Mouse (Mus musculus) limb, embryonic 11.5 days (tissue): Measurements from ENCODE around the gene Nap1l1. TPM values are rescaled to one million over a fixed set of nuclear protein-coding genes. Genes with fewer than 3 reads are reported as not detected.
"Not testable (repeated sequence)": the region's sequence is repeated elsewhere in the genome, so short reads cannot be mapped to it uniquely, and the experiment has no call there.

Experiments
- ATAC-seq: fragments of 200-750 bp; cut with Nextera tagmentation; 2 replicates; pipeline ENCODE4 v1.8.0; 2017; ENCODE audit warnings: low read depth; ENCODE audit not compliant: insufficient number of reproducible peaks, low FRiP score, low TSS enrichment
- DNase-seq: peaks from one replicate; pipeline ENCODE4 v3.0.0-alpha.2; 2015; ENCODE audit warnings: low spot score
- H3K27ac ChIP-seq: fragments of 300-500 bp; sonication (generic); replicated peaks from 2 replicates; pipeline ENCODE4 v1.5.1; 2014; ENCODE audit warnings: low read depth, mild to moderate bottlenecking, low read length
- H3K27me3 ChIP-seq: fragments of 300-500 bp; sonication (generic); 2 replicates; pipeline ENCODE4 v1.6.1; 2014; ENCODE audit warnings: mild to moderate bottlenecking, low read length, mixed read lengths; ENCODE audit not compliant: control insufficient read depth, insufficient read depth
- H3K36me3 ChIP-seq: fragments of 300-500 bp; sonication (generic); 2 replicates; pipeline ENCODE4 v1.6.1; 2014; ENCODE audit warnings: mild to moderate bottlenecking, low read length, moderate library complexity, mixed read lengths; ENCODE audit not compliant: control insufficient read depth, insufficient read depth
- H3K4me1 ChIP-seq: fragments of 300-500 bp; sonication (generic); 2 replicates; pipeline ENCODE4 v1.6.1; 2014; ENCODE audit warnings: low read length, mixed read lengths; ENCODE audit not compliant: control insufficient read depth, insufficient read depth
- H3K4me2 ChIP-seq: fragments of 300-500 bp; sonication (generic); 2 replicates; pipeline ENCODE4 v1.6.1; 2014; ENCODE audit warnings: low read depth, mild to moderate bottlenecking, moderate library complexity; ENCODE audit not compliant: severe bottlenecking
- H3K4me3 ChIP-seq: fragments of 300-500 bp; sonication (generic); 2 replicates; pipeline ENCODE4 v1.5.1; 2014; ENCODE audit warnings: low read depth, low read length
- H3K9ac ChIP-seq: fragments of 300-500 bp; sonication (generic); 2 replicates; pipeline ENCODE4 v1.6.1; 2014; ENCODE audit warnings: mild to moderate bottlenecking, low read length
- H3K9me3 ChIP-seq: fragments of 300-500 bp; sonication (generic); 2 replicates; pipeline ENCODE4 v1.6.1; 2016; ENCODE audit warnings: low read length; ENCODE audit not compliant: control insufficient read depth
- WGBS: fragments of 180-500 bp; shearing (Covaris S2); extraction: QIAGEN DNeasy Blood & Tissue Kit; methylation state at CpG from one replicate; pipeline ENCODE4 v1.1.7; 2014; 5-methylcytosine and 5-hydroxymethylcytosine counted together
- polyA plus RNA-seq: library from polyadenylated mRNA; unstranded; fragments of >200 nt; fragmentation: Nextera tagmentation; extraction: Ambion mirVana; gene quantifications from 2 replicates; pipeline ENCODE4 v1.2.1, GENCODE M21; 2014

Nap1l1 gene
- 415 and 416 TPM in 2 replicates for polyA plus RNA-seq

DNA sequence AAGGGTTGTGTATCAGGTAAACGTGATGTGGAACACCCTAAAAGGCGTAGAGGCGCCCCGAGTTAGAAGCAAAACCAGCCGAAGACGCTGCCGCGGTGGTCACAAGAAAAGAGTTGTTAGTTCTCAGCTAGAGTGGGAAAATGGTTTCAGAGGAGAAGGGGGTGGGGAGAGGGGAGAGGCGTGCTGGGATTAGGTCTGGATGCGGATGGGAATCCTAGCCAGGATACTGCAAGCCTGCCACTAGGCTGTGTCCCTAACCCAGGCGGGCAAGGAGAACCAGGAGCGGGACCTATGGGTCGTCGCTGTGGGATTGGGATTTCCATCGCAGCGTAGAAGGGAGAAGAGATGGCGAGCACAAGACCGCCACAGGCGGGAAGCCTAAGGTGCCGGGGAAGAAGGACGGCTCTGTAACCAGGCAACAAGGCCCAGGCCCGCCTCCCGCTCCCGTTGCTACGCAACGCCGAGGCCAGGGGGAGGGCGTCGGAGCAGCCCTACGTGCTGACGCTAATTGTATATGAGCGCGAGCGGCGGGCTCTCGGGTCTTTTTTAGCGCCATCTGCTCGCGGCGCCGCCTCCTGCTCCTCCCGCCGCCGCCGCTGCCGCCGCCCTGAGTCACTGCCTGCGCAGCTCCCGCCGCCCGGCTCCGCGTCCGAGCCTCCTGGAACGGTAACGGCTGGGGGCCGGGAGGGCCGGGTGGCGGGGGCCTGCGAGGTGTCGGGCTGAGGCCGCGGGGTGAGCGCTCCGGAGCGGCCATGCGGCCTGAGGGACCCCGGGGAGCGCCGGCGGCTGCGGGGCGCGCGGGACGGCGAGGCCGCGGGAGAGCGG, at the start of gene Nap1l1:
Nap1l1 (plus strand) TSS at position 538 of the 825 bp plus-strand sequence.
- under 1% methylated on average over 57 of the region's 80 CpGs for WGBS
- ATAC-seq (peak; percentile 99), DNase-seq (peak; percentile 99)
- no peaks in the 10 kb centered on the region for H3K27me3 ChIP-seq
- peak within 1 kb of the TSS; percentile 79 for H3K4me3 ChIP-seq
- H3K27ac ChIP-seq, result peak within 1 kb of the TSS; percentile 91
- no peaks in the 10 kb centered on the region for H3K36me3 ChIP-seq
- H3K4me1 ChIP-seq, result 0 out of 2 replicates have a peak, but pooled peaks cover 2% of the 10 kb centered on the region
- peak within 1 kb of the TSS; percentile 98 for H3K9ac ChIP-seq
- no peaks in the 10 kb centered on the region for H3K9me3 ChIP-seq
- peak within 1 kb of the TSS; percentile 66 for H3K4me2 ChIP-seq

DNA sequence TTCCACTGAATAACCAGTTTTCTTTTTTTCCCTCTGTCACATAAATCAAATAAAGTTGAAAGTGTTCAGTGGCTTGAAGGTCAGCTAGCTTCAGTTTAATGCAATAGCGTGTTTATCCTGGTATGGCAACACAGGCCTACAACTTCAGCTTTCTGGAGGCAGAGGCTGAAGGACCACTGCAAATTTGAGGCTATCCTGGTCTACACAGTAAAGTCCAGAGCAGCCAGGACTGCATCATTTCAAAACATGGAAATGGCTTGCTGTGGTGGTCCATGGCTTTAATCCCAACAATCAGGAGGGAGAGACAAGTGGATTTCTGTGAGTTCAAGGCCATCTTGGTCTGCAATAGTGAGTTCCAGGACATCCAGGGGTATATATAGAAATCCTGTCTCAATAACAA, 46.5 kb upstream of the Nap1l1 start:
- Histone ChIP-seq H3K27ac (no peak overlapping the region), H3K27me3 (no peaks in the 10 kb centered on the region), H3K4me3 (no peak overlapping the region), H3K4me2 (no peak overlapping the region), H3K9ac (no peak overlapping the region), H3K36me3 (no peaks in the 10 kb centered on the region), H3K4me1 (no peaks in the 10 kb centered on the region; the same call in 1 of the 2 replicates), H3K9me3 (no peaks in the 10 kb centered on the region)
- 76% methylated on average over 1 of the region's 1 CpGs for WGBS
- DNase-seq (no peak), ATAC-seq (no peak)

DNA sequence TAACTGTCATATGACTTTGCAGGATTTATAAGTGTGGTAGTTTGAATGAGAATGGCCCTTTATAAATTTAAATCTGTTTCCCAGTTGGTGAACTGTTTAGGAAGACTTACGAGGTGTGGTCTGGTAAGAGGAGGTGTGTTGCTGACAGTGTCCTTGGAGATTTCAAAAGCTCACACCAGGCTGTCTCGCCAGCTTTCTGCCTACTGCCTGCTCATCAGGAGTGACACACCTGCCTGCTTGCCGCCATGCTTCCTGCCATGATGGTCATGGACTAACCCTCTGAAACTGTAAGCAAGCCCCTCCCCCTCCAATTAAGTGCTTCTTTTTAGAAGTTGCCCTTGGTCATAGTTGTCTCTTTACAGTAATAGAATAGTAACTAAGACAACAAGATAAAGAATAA, 39.5 kb upstream of the Nap1l1 start:
- no peak overlapping the region for H3K4me2 ChIP-seq
- no peaks in the 10 kb centered on the region for H3K4me1 ChIP-seq
- H3K4me3 ChIP-seq, result no peak overlapping the region
- ATAC-seq, result no peak
- H3K9ac ChIP-seq, result no peak overlapping the region
- no peaks in the 10 kb centered on the region for H3K9me3 ChIP-seq
- 81% methylated on average over 3 of the region's 3 CpGs for WGBS
- H3K36me3 ChIP-seq, result no peaks in the 10 kb centered on the region
- H3K27ac ChIP-seq, result no peak overlapping the region
- no peaks in the 10 kb centered on the region for H3K27me3 ChIP-seq
- no peak for DNase-seq

- no peak for ATAC-seq
- no peaks in the 10 kb centered on the region for H3K27me3 ChIP-seq
- H3K4me3 ChIP-seq, result no peak overlapping the region
- H3K4me1 ChIP-seq, result no peaks in the 10 kb centered on the region
- H3K27ac ChIP-seq, result no peak overlapping the region
- no peaks in the 10 kb centered on the region for H3K36me3 ChIP-seq
- H3K9me3 ChIP-seq, result no peaks in the 10 kb centered on the region
- DNase-seq, result no peak
- 82% methylated on average over 3 of the region's 3 CpGs for whole genome bisulfite sequencing
- no peak overlapping the region for H3K9ac ChIP-seq
- no peak overlapping the region for H3K4me2 ChIP-seq
Measured at GRCm38 (mm10) chr10:111441034-111441440, 32.0 kb upstream of the Nap1l1 start.

DNA sequence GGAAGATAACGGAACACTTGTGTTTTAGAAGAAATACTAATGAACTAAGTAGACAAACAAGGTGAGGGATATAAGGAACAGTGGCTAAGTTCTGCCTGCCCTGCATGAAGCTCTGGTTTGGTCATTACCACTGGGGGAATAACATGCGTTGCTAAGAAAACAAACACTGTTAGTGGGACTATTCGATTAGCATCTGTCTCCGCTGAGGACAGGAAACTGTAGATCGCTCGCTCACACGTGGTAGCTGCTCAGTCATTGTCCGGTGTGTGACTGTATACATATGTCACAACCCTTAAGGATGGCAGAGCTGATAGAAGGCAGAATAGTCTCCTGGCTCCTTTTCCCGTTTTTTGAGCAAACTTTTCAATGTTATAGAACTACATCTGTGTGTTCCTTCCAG, 28.8 kb upstream of the Nap1l1 start:
- WGBS, result 79% methylated on average over 9 of the region's 9 CpGs
- Histone ChIP-seq H3K4me2 (no peak overlapping the region), H3K9ac (no peak overlapping the region), H3K36me3 (no peaks in the 10 kb centered on the region), H3K9me3 (no peaks in the 10 kb centered on the region), H3K27ac (no peak overlapping the region), H3K4me1 (no peaks in the 10 kb centered on the region), H3K27me3 (no peaks in the 10 kb centered on the region), H3K4me3 (no peak overlapping the region)
- no peak for ATAC-seq
- DNase-seq, result no peak

DNA sequence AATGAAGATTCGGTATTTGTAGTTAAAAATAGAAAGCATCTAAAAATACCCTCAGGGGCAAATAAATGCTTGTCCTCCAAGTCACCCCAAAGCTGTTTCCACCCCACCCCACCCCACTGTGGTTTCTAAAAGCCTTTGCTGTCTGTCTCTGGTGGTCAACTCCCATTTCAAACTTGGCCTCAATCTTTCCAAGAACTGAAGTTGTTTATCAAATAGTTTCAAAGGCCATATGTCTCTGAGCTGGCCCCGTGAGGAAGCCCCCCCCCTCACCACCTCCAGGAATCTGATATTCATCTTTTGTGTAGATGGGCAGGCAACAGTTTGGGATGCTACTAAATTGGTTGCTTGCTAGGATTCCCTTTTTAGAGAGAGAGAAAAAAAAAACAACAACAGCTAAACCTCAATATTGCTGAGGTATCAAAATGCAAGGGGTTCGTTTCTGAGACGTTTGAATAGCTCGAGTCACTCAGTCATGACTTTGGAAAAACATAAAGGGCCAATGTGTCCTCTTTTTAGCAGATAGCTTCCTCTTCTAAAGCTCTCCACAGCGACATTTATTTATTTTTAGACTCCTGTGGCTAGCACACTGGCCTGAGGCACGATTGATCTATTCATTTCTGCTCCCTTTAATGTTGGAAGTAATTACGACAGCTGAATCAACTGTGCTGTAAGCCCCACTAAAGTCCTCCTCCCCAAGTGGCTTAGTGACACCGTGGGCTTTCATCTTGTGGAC, 26.9 kb upstream of the Nap1l1 start:
- Histone ChIP-seq H3K9ac (no peak overlapping the region), H3K36me3 (no peaks in the 10 kb centered on the region), H3K27me3 (no peaks in the 10 kb centered on the region), H3K4me3 (no peak overlapping the region), H3K4me2 (no peak overlapping the region), H3K27ac (no peak overlapping the region), H3K9me3 (no peaks in the 10 kb centered on the region), H3K4me1 (no peaks in the 10 kb centered on the region)
- DNase-seq (no peak), ATAC-seq (no peak)
- WGBS, result 62% methylated on average over 9 of the region's 9 CpGs

DNA sequence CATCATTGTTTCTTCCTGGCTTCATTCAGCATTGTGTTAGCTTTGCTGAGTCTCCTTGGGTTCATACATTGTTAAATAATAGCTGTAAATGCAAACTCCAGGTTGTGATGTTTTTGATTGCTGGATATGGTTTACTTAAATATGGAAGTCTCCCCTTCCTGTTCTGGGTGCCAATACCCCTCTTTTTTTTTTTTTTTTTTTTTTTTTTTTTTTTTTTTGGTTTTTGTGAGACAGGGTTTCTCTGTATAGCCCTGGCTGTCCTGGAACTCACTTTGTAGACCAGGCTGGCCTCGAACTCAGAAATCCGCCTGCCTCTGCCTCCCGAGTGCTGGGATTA, 26.4 kb upstream of the Nap1l1 start:
- not testable (repeated sequence) for ATAC-seq, H3K4me1 ChIP-seq, H3K9me3 ChIP-seq, H3K27ac ChIP-seq, H3K9ac ChIP-seq, H3K27me3 ChIP-seq, H3K36me3 ChIP-seq, H3K4me2 ChIP-seq, H3K4me3 ChIP-seq, DNase-seq
- 100% methylated on average over 3 of the region's 3 CpGs for WGBS

- not testable (repeated sequence) for H3K27me3 ChIP-seq, H3K9me3 ChIP-seq, H3K4me2 ChIP-seq, H3K27ac ChIP-seq, DNase-seq, H3K4me1 ChIP-seq, H3K36me3 ChIP-seq, ATAC-seq, H3K9ac ChIP-seq, H3K4me3 ChIP-seq
- WGBS, result 73% methylated on average over 4 of the region's 5 CpGs
Measured at GRCm38 (mm10) chr10:111449662-111450061, 23.4 kb upstream of the Nap1l1 start.
